Mouse (Mus musculus) midbrain, embryonic 11.5 days (tissue): ENCODE data around the gene H2-Eb2. TPM values are rescaled to one million over a fixed set of nuclear protein-coding genes. Genes with fewer than 3 reads are reported as not detected.

Experiments
- ATAC-seq: fragments of 200-750 bp; cut with Nextera tagmentation; 2 replicates; pipeline ENCODE4 v1.8.0; 2017; ENCODE audit warnings: moderate TSS enrichment, moderate library complexity; ENCODE audit not compliant: low FRiP score
- DNase-seq: peaks from one replicate; pipeline ENCODE4 v3.0.0; 2015; ENCODE audit warnings: low spot score; ENCODE audit errors: missing footprints
- H3K27ac ChIP-seq: fragments of 300-500 bp; sonication (generic); 2 replicates; pipeline ENCODE4 v1.5.1; 2014; ENCODE audit warnings: low read depth, low read length
- H3K27me3 ChIP-seq: fragments of 300-500 bp; sonication (generic); 2 replicates; pipeline ENCODE4 v1.6.1; 2014; ENCODE audit warnings: mild to moderate bottlenecking, low read length, moderate library complexity, mixed read lengths; ENCODE audit not compliant: control insufficient read depth, insufficient read depth
- H3K36me3 ChIP-seq: fragments of 300-500 bp; sonication (generic); 2 replicates; pipeline ENCODE4 v1.6.1; 2014; ENCODE audit warnings: mild to moderate bottlenecking, low read length, moderate library complexity, mixed read lengths; ENCODE audit not compliant: control insufficient read depth, insufficient read depth
- H3K4me1 ChIP-seq: fragments of 300-500 bp; sonication (generic); 2 replicates; pipeline ENCODE4 v1.6.1; 2014; ENCODE audit warnings: low read length; ENCODE audit not compliant: control insufficient read depth, insufficient read depth
- H3K4me2 ChIP-seq: fragments of 300-500 bp; sonication (generic); 2 replicates; pipeline ENCODE4 v1.6.1; 2014; ENCODE audit warnings: mild to moderate bottlenecking, moderate library complexity
- H3K4me3 ChIP-seq: fragments of 300-500 bp; sonication (generic); 2 replicates; pipeline ENCODE4 v1.5.1; 2014; ENCODE audit warnings: low read depth, low read length
- H3K9ac ChIP-seq: fragments of 300-500 bp; sonication (generic); 2 replicates; pipeline ENCODE4 v1.6.1; 2014; ENCODE audit warnings: low read length
- H3K9me3 ChIP-seq: fragments of 300-500 bp; sonication (generic); 2 replicates; pipeline ENCODE4 v1.6.1; 2016; ENCODE audit warnings: low read length; ENCODE audit not compliant: control insufficient read depth
- WGBS: fragments of 180-500 bp; shearing (Covaris S2); extraction: QIAGEN DNeasy Blood & Tissue Kit; methylation state at CpG from one replicate; pipeline ENCODE4 v1.1.7; 2014; 5-methylcytosine and 5-hydroxymethylcytosine counted together
- polyA plus RNA-seq: library from polyadenylated mRNA; unstranded; fragments of >200 nt; fragmentation: Nextera tagmentation; extraction: Ambion mirVana; gene quantifications from 2 replicates; pipeline ENCODE4 v1.2.1, GENCODE M21; 2014

The H2-Eb2 gene
- polyA plus RNA-seq, 1 experiment from 2014 or later = not detected

DNA sequence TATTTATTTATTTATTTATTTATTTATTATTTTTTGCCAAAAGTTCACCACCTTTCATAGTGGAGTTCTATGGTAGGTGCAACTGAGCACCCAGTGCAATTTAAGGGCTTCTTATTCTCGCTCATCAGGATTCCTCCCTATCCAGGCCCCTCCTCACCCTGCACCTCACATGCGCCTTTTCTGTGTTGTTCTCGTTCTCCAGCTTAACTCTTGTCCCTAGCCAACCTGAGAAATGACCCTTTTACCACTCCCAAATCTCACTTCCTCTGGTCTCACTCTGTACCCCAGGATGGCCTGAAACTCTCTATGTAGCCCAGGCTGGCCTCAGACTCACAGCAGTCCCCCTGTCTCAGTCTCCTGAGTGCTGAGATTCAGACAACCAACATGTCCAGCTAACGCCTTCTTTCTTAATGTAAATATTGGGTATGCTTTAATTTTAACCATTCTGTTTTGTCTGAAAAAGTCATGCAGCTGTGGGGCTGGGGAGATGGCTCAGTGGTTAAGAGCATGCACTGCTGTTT lies 23.7 kb upstream of the H2-Eb2 start:
- H3K4me3 ChIP-seq = no peak overlapping the region
- no peaks in the 10 kb centered on the region for H3K27me3 ChIP-seq
- no peak overlapping the region for H3K27ac ChIP-seq
- H3K9ac ChIP-seq = no peak overlapping the region
- no peak for DNase-seq
- no peaks in the 10 kb centered on the region for H3K36me3 ChIP-seq
- 88% methylated on average over 4 of the region's 4 CpGs for WGBS
- no peak for ATAC-seq
- H3K9me3 ChIP-seq = no peaks in the 10 kb centered on the region
- H3K4me1 ChIP-seq = no peaks in the 10 kb centered on the region
- no peak overlapping the region for H3K4me2 ChIP-seq

DNA sequence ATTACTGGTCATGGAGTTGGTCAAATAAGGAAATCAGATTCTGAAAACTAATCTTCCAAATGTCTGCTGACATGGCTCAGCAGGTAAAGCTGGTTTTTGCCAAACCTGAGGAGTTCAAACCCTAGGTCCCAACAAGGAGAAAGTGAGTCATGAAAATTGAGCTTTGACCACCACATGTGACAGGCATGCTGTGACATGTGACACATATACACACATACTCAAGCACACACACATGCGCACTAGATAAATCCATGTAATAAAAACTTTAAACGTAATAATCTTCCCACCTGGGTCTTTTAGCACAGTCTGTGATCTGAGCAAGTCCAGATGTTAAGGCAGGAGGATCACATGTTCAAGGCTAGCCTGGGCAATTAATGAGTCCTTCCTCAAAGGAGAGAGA lies 21.7 kb upstream of the H2-Eb2 start:
- H3K27ac ChIP-seq = no peak overlapping the region
- H3K36me3 ChIP-seq = no peaks in the 10 kb centered on the region
- no peak overlapping the region for H3K9ac ChIP-seq
- no peak overlapping the region for H3K4me3 ChIP-seq
- H3K27me3 ChIP-seq = no peaks in the 10 kb centered on the region
- ATAC-seq (no peak), DNase-seq (no peak)
- 95% methylated on average over 2 of the region's 2 CpGs for WGBS
- no peaks in the 10 kb centered on the region for H3K4me1 ChIP-seq
- no peak overlapping the region for H3K4me2 ChIP-seq
- no peaks in the 10 kb centered on the region for H3K9me3 ChIP-seq

- 35% methylated on average over 4 of the region's 4 CpGs for WGBS
- Histone ChIP-seq H3K27me3 (no peaks in the 10 kb centered on the region), H3K4me1 (no peaks in the 10 kb centered on the region), H3K36me3 (no peaks in the 10 kb centered on the region), H3K4me2 (no peak overlapping the region), H3K27ac (no peak overlapping the region), H3K9ac (no peak overlapping the region), H3K9me3 (no peaks in the 10 kb centered on the region), H3K4me3 (no peak overlapping the region)
- ATAC-seq = no peak
- DNase-seq = peak; percentile 90
These were observed 20.7 kb upstream of the H2-Eb2 start for GRCm38 (mm10) chr17:34304751-34305150.

- no peaks in the 10 kb centered on the region for H3K4me1 ChIP-seq
- no peak within 1 kb of the TSS for H3K4me3 ChIP-seq
- H3K27ac ChIP-seq = no peak within 1 kb of the TSS
- ATAC-seq (peak; percentile 68; the same call in 1 of the 2 replicates), DNase-seq (peak; percentile 95)
- no peaks in the 10 kb centered on the region for H3K27me3 ChIP-seq
- H3K9ac ChIP-seq = no peak within 1 kb of the TSS
- no peak within 1 kb of the TSS for H3K4me2 ChIP-seq
- H3K36me3 ChIP-seq = no peaks in the 10 kb centered on the region
- no peaks in the 10 kb centered on the region for H3K9me3 ChIP-seq
These were observed 20.0 kb upstream of the H2-Eb2 start, which contains the start of gene H2-Eb1 for GRCm38 (mm10) chr17:34305380-34306030. Gene H2-Eb1 (plus strand): TSS chr17:34305867.

GRCm38 (mm10) chr17:34306407-34306806 lies 19.1 kb upstream of the H2-Eb2 start:
- no peak overlapping the region for H3K27ac ChIP-seq
- no peak for DNase-seq
- H3K9ac ChIP-seq = no peak overlapping the region
- H3K36me3 ChIP-seq = no peaks in the 10 kb centered on the region
- WGBS = 76% methylated on average over 2 of the region's 2 CpGs
- no peaks in the 10 kb centered on the region for H3K27me3 ChIP-seq
- H3K9me3 ChIP-seq = no peaks in the 10 kb centered on the region
- H3K4me1 ChIP-seq = no peaks in the 10 kb centered on the region
- ATAC-seq = no peak
- no peak overlapping the region for H3K4me2 ChIP-seq
- H3K4me3 ChIP-seq = no peak overlapping the region

GRCm38 (mm10) chr17:34307216-34307615 lies 18.2 kb upstream of the H2-Eb2 start:
- Histone ChIP-seq H3K9ac (no peak overlapping the region), H3K9me3 (no peaks in the 10 kb centered on the region), H3K27me3 (no peaks in the 10 kb centered on the region), H3K4me2 (no peak overlapping the region), H3K36me3 (no peaks in the 10 kb centered on the region), H3K4me1 (no peaks in the 10 kb centered on the region), H3K4me3 (no peak overlapping the region), H3K27ac (no peak overlapping the region)
- ATAC-seq (no peak), DNase-seq (no peak)

DNA sequence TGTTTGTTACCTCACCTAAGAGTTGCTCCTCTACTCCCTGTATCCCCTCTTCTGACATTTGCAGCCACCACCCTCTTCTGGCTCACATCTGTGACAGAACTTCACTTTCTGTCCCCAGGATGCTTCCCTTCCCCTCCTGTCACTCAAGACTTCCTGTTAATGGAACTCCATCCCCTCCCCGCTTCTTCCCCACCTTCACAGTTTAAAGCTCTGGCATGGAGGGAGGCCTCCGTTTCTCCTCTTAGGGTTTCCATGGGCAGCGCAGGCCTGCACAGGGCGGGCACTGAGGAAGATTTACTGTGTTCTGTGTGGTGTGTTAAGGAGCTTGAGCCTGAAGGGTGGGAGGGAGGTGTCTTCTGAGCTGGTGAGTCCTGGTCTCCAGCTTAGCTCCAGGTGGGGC lies 17.3 kb upstream of the H2-Eb2 start:
- DNase-seq (no peak), ATAC-seq (no peak)
- H3K4me3 ChIP-seq = no peak overlapping the region
- no peaks in the 10 kb centered on the region for H3K4me1 ChIP-seq
- H3K27ac ChIP-seq = no peak overlapping the region
- H3K9me3 ChIP-seq = no peaks in the 10 kb centered on the region
- H3K27me3 ChIP-seq = no peaks in the 10 kb centered on the region
- no peaks in the 10 kb centered on the region for H3K36me3 ChIP-seq
- no peak overlapping the region for H3K9ac ChIP-seq
- no peak overlapping the region for H3K4me2 ChIP-seq
- WGBS = 86% methylated on average over 4 of the region's 4 CpGs

- Histone ChIP-seq H3K9me3 (no peaks in the 10 kb centered on the region), H3K9ac (peak overlapping the region; percentile 68), H3K4me3 (peak overlapping the region; percentile 56), H3K27ac (no peak overlapping the region), H3K4me2 (peak overlapping the region; percentile 75), H3K36me3 (no peaks in the 10 kb centered on the region), H3K27me3 (no peaks in the 10 kb centered on the region), H3K4me1 (no peaks in the 10 kb centered on the region)
- ATAC-seq = peak; percentile 31; the same call in 1 of the 2 replicates
- 30% methylated on average over 10 of the region's 10 CpGs for WGBS
- no peak for DNase-seq
These were observed 16.2 kb upstream of the H2-Eb2 start for GRCm38 (mm10) chr17:34309225-34309624.

DNA sequence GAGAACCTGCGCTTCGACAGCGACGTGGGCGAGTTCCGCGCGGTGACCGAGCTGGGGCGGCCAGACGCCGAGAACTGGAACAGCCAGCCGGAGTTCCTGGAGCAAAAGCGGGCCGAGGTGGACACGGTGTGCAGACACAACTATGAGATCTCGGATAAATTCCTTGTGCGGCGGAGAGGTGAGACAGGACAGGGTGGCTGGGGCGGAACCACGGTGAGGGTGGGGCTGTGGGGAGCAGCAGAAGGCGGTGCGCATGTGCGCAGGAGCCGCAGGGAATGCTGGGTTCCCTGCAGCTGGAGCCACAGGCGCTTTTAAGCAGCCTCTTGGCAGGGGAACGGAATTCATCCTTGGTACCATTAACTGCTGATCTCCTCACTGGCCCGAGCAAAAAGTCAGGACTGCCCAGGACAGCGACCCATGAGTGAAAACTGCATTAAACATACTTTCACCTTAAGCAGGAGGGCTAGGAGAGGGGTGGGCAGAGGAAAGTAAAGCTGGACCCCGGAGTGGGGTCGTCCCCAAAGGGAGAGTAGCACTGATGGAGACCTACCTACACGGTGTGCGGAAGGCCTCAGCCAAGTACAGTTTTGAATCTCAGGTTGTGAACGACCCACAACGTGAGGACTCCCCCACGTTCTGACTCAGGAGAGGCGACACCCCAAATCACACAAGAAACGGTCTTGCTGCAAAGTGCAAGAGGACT lies 15.6 kb upstream of the H2-Eb2 start:
- Histone ChIP-seq H3K9ac (peak overlapping the region; percentile 68), H3K27me3 (no peaks in the 10 kb centered on the region), H3K4me2 (peak overlapping the region; percentile 75), H3K27ac (no peak overlapping the region), H3K4me1 (no peaks in the 10 kb centered on the region), H3K4me3 (peak overlapping the region; percentile 56), H3K9me3 (no peaks in the 10 kb centered on the region), H3K36me3 (no peaks in the 10 kb centered on the region)
- DNase-seq (peak; percentile 95), ATAC-seq (peak; percentile 86)
- WGBS = 25% methylated on average over 38 of the region's 38 CpGs
